Mouse (Mus musculus) left cerebral cortex, adult 8-10 months (tissue): Measurements from ENCODE around the gene Sirt7. TPM values are rescaled to one million over a fixed set of nuclear protein-coding genes. Genes with fewer than 3 reads are reported as not detected.
A peak's percentile ranks its signal among the peaks of the same experiment; 100 is the strongest.

Source experiments
- DNase-seq, 2 experiments: peaks; one replicate each; pipeline ENCODE4 v3.0.0; 2022; ENCODE audit warnings: low spot score in 2 of 2
- total RNA-seq, 4 experiments: library from RNA; stranded (reverse); gene quantifications; 2 replicates each; pipeline ENCODE4 v1.2.4; 2022

Gene Sirt7
- total RNA-seq, 4 experiments from 2014 or later: 30.5 to 45.3 (median 34.7) TPM

DNA sequence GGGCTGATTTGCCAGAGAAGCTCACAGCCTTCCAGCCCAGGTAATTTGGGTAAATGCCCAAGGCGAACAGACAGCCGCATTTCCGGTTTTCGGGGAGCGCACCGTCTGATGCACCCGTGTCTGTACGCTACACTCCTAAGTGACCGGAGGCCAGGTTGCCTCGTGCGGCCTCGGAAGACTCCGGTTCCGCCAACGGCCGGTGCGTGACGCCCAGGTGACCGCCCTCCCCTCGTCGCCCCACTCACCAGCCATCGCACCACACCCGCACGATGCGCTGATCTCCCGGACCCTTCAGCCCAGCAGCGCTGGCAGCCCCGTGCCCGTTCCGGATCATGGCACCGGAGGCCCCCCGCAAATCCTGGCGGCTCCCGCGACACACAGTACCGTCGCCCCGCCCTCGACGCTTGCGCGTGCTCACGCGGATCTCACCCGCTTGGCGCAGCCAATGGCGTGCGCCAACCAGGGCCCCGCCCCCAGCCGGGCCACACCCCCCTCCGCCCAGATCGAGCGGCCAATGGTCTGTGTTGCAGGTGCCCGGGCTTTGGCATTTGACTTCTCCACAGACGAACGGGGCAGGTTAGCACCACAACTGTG, 7.4 kb downstream of the Sirt7 start, which contains the start of gene Pcyt2:
TSS of gene Pcyt2 (minus strand) at position 418 of the 594 bp plus-strand sequence.
- DNase-seq: peak; percentile 80 to 90

DNA sequence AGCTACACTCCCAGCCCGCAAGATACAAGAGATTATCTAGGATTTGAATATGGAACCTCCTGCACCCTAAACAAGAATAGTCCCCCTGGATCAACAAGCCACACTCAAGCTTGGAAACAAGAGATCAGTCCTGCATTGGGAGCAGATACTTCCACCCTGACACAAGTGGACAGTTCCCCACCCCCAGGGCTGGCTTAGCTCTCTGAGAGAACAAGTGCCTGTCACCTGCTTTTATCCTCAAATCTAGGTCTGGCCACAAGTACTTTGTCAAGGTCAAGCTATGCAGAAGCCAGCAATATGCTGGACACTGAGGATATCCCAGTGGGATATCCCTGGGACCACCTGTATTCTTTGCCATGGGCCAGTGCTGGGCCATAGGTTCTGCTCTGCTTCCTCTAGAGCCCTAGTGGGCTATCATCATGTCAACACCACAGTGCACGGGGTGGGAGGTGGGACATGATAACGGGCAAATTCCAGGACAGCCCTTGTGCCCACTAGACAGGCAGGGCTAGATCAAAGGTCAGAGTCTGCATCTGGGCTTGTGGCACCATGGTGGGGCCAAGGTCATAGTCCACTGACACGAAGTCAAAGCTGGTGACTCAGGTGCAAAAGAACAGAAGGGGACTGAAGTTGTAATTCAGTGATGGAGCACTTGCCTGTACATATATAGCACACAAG, 8.3 kb downstream of the Sirt7 start:
- DNase-seq: no peak

DNA sequence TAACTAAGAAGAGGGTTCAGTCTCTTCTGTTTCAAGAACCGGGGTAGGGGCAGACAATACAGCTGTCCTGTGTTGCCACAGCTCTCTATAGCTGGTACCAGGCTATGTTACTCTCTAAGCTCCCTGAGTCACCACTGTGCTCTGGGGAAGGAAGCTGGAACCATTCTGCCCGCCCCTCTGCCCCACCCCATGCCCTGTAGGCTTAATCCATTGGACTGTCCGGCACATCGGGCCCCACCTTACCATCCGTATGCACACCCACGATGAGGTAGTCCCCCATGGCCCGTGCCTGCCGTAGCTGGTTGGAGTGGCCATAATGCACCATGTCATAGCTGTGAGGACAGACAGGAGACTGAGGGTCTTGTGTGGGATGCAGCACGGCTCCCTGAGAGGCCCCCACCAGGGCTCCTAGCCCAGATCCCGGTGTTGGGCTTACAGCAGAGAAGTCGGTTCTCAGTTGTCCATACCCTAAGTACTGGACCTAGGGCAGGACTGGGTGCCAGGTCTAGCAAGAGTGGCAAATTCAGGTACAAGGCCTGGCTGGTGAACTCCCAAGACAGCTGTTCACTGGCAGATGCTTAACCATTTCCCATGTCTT, 9.3 kb downstream of the Sirt7 start:
- DNase-seq: no peak

DNA sequence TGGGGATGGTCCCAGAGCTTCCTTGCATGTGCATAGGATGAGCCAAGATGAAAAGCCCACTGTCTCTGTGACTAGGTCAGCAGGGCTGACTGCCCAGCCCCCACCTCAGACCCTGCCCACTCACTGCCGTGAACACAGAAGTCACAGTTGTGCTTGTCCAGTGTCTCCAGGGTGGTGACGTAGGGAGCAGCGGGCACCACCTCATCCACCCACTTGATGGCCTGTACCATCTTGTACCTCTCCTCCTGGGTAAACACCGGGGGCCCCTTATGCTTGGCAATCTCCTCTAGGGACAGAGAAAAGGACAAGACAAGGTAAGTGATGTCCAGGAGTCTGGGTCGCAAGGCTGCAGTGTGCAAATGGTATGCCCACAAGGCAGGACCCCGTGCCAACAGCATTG, 9.9 kb downstream of the Sirt7 start:
- DNase-seq: no peak

DNA sequence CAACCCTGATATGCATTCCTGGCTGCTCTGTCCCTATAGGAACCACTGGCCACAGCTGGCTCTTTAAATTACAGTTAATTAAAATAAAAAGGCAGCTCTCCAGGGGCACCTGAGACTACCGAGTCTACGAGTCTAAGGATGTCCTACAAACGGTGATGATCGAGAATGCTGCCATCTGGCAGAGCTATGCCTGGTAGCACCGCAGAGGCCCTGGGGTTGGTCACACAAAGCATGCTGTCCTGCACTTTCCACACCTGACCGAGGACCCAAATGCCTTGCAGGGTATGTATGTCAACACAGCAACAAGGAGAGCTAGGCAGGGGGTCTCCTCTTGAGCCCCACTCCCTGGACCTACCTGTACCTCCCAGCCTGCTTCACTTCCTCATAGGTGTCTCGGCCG, 11.1 kb downstream of the Sirt7 start:
- DNase-seq: no peak

DNA sequence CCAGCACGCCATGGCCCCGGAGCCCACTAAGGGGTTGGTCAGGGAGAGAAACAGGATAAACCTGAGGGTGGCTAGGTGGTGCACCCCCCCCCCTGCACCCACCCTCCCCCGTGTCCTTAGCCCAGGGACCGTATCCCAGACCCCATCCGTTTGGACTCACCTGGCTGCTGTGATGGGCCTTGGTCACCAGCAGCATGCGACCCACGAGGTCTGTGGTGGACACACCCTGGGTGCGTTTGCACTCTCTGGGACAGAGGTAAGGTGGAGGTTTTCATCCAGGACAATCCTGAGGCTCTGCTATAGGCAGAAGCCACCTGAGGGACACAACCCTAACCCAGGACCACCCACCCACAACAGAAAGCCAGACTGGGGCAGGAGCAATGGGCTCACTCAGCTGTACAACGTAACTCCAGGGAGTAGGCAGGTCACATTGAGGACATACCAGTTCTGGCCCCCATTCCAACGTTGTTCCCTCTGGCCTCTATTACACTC, 11.5 kb downstream of the Sirt7 start:
- no peak for DNase-seq

DNA sequence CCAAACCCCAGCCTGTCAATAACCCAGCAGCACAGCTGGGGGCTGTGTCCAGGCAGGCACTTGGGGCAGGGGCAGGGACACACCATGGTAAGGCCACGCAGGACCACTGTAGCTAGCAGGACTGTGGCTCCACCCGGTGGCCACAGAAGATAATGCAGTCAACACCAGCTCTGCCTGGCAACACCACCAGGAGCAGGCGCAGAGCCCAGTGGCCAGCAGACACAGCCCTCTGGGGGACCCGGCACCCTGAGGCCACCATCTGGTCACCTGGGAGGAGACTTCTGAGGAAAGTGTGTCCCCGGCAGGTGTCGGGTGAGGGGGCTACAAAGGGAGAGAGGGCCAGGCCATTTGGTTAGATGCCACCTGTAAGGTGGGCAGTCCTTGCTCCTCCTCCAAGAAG, 12.3 kb downstream of the Sirt7 start:
- DNase-seq: peak in 1 of 2 experiments; percentile 42

DNA sequence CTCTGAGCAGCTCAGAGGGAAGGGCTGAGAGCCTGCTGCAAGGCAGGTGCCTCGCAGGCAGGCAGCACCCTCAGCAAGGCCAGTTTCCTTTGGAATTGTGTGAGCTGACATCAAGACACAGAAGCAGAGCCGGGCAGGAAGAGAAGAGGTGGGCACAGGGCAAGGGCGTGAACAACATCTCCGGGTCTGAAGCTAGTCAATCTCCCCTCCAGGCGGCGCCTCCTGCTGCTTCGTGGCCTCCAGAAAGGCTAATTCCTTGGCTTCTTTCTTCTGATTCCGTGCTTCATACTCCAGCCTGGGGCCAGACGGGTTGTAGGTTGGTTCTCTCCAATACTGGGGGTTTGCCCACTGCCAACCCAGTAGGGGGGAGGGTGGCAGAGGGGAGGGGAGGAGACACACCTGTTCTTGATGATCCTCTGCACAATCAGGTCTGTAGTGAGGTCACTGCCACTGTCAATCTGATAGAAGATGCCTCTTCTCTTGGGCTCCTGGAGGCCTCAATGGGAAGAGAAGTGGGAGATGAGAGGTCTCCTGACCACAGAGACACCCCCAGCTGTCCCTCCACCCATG, 14.5 kb downstream of the Sirt7 start:
- DNase-seq: no peak

DNA sequence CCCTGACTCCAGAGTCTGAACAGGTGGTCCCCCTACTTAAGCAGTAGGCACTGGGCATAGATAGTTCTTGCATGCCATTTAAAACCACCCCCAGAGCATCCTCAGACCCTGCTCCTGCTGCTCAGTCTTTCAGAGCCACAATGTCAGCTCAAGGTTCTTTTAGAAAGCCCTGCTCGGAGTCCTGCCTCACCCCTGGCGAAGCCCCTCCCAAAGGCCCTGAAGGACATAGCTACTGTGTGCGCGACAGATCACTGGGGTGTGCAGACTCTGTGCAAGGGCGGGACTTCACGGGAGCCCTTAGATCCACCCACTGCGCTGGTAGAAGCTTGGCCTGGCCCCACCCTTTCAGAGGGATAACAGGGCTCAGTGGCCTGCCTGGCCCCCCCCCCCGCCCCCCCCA, 15.8 kb downstream of the Sirt7 start:
- no peak for DNase-seq

DNA sequence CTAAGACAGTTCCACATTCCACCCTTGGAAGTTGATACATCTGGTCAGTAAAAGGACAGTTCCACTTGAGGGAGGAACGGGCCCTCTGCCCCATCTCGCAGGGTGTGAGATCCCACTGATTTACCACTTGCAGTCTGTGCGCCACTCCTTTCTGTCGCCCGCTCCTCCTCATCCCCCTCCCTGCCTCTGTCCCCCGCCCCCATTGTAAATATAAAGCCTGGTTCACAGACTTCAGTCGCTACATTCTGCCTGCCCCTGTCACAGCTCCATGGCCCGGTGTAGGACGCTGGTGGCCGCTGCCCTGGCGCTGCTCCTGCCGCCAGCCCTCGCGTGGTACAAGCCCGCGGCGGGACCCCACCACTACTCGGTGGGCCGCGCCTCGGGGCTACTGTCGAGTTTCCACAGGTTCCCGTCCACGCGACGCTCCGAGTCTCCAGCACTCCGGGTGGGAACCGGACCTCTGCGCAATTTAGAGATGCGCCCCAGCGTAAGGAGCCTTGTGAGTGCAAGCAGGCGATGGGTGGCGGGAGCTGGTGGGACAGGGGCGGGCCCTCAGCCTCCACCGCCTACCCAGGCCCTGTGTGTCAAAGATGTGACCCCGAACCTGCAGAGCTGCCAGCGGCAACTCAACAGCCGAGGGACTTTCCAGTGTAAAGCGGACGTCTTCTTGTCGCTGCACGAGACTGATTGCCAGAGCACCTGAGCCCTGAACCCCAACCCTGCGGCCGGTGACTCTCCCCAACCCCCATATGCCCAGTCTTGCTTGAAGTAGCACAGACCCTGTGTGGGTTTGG, 16.6 kb downstream of the Sirt7 start, which contains the start of gene Npb:
TSS of gene Npb (plus strand) at position 237 of the 794 bp plus-strand sequence.
- DNase-seq: no peak

DNA sequence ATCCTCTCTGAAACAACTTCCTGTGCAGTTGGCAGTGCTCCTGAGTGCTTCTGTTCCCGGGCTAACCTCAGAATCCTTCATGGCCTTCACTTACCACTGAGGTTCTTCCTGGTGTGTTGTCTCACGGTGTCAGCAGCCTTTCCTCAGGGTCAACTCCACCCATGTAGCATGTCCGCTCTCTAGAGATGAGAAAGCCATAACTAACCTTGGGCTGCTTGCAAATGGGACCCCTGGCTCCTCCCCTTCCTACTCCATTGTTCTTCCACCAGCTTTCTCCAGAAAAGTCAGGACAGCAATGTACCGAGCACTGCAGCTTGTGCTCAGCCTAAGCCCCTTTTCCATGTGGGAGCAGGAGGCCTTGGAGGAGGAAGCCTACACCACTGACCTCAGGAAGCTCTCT, 18.3 kb downstream of the Sirt7 start:
- DNase-seq: no peak

DNA sequence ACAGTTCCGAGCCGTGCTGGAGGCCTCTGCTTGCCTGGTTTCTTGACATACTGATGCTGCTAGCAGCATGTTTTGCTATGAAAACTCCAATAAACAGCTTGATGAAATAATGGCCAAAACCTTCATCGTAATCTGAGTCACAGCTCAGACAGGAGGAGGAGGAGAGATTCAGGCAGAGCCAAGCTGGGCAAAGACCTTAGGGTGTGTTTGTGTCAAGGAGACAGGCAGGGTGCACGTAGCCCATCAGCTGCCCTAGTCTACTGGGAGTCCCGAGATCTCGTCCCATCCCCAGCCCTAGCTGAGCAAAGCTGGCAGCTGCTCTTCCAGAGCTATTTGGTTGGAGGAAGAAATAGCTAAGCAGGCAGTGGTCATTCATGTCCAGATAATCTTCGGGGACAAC, 19.4 kb downstream of the Sirt7 start:
- DNase-seq: no peak

DNA sequence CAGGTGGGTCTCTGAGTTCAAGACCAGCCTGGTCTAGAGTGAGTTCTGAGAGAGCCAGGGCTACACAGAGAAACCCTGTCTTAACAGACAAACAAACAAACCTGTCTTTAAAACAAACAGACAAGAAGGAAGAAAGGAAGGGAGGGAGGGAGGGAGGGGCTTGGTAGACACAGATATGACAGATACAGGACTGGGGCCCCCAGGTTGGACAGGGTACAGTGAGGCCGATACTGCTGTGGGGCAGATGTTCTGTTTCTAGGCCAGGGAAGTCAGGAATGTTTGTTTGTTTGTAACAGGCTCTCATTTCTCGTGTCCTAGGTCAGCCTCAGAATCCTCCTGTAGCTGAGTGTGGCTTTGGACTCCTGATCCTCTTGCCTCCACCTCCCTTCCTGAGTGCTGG, 21.5 kb downstream of the Sirt7 start:
- no peak for DNase-seq

DNA sequence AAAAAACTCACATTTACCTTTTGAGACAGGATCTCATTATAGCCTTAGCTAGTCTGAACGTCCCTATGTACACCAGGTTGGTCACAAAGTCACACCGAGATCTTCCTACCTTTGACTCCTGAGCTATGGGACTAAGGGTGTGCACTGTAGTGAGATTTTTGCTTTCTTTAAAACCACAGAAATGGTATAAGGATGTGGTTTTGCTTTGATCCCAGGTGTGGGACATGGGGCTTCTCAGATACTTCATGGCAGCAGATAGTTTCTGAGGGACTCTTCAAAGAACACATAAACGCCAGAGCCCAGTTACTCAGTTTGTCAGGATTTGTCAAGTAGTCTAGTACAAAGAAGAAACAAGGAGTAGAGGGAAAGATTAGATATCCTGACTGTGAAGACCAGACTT, 24.3 kb downstream of the Sirt7 start:
- DNase-seq: no peak

DNA sequence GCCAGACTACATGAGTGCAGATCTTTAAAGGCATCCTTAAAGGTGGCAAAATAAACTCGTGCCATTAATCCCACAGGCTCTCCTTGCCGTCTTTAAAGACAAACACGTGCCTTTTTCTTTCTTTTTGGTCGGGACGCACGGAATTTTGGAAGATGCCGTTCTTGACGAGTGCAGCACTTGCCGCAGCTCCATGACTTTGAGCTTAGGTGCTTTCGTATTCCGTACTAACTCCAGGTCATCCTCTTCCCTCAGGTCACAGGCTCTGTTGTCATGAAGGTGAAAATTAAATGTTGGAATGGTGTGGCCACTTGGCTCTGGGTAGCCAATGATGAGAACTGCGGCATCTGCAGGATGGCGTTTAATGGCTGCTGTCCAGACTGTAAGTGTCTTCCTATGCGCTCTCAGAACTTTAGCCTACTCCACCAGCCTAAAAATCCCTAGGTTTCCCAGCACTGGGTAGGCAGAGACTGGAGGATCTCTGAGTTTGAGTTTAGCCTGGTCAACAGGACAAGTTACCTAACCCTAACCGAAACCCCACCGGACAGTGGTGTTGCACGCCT, 26.0 kb downstream of the Sirt7 start:
- DNase-seq: no peak

DNA sequence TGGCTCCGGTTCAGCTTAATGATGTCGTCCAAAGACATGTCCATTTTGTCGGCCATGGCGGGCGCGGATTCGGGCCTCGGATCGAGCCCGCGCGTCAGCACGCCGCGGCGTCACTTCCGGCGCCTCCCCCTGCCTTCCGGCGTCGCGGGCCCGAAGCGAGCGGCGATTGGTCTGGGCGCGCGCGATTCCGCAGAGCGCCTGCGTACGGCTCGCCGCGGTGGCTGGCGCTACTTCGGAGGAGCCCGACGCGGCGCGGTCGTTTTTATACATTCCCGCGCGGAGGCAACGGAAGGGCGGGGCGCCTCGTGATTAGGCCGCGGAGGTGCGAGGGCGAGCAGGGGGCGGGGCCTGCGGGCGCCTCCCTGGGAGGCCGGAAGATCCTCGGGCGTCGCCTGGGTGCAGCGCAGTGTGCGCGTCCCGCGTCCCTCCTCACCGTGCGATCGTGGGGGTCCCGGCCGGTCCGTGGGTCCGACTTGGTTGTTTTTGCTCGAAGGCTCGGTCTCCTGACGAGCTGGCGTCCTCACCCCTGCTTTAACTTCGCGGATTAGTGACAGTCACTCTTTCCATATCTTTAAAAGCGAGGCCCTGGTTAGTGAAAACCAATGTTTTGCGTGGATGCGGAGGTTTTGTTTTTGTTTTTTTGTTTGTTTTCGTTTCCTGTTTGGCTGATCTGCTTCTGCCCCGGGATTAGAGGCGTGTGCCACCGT, 26.6 kb downstream of the Sirt7 start, which contains the start of the genes Alyref and Anapc11:
TSS of gene Alyref (minus strand) at position 83 of the 707 bp plus-strand sequence.
TSS of gene Anapc11 (plus strand) at position 139 of the 707 bp plus-strand sequence.
- DNase-seq: peak; percentile 83 to 89

DNA sequence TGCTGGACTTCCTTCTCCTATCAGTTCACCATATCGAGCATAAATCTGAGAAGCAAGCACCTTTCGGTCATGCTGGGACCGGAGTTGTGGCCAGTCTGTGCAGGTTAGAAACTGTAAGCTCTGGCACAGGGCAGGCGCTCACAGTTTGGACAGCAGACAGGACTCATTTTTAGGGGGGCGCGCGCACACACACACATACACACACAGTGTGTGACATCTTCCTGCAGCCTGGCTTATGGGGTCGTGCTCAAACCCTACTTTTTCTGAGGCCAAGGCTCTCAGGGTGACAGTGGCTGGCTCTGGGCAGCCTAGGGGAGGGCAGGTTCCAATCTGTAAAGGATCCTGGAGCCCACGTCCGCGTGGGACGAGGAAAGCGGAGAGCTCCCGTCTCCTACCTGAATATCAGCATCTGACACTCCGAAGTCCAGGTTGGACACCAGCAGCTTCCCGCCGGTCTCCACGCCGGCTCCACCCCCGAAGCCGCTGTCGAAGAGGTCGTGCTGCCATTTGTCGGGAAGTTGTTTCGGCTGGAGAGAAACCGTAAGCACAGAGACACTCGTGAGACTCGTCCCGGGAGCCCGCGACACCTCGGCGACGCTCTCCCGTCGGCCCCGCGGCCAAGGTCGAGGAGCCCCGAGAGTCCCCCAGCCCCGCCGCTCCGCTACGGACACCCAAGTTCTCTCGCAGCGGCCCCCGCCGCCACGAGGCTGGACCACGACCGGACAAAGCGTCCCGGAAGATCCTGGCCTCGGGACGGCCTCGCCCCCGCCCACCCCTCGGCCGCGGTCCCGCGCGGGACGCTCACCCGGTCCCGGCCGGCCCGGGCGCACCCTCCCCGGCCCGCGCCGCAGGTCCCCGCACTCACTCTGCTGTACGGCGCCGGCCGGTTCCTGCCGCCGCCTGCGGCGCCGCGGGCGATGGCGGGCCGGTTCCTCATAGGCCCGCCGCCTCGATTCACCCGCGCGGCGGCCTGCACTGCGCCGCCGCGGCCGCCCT, 27.5 kb downstream of the Sirt7 start:
- DNase-seq: no peak

DNA sequence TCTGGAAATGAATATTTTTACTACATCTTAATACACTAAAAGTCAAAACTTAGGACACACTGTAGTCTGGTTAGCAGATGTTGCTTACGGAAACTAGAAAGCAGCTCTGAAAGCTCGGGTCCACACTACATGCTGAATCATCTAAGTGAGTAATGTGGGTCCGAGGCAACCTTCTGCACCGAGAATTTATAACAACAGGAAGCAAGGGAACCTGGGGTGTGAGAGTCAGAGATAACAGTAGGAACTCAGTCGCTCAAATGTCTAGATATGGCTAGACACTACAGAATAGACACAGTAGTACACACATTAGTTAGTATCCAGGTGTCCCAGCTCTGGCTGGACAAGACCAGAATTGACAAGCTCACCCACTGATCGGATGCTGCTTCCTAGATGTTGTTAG, 36.5 kb downstream of the Sirt7 start:
- DNase-seq: no peak

DNA sequence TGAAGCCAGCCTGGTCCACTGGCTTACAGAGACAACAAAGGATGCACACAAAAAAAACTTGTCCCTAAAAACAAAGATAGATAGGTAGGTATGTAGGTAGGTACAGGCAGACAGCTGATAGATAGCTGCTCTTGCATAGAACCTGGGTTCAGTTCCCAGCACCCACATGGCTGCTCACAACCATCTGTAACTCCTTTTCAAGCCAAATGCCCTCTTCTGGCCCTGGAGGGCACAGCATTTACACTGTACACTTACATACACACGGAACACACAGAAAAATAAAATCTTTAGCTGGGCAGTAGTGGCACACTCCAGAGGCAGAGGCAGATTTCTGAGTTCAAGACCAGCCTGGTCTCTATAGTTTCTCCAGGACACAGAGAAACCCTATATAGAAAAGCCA, 41.1 kb downstream of the Sirt7 start:
- no peak for DNase-seq
